Mouse (Mus musculus) skeletal muscle tissue, adult 2 months (tissue): ENCODE data around the gene Rps6ka2.
A peak's percentile ranks its signal among the peaks of the same experiment; 100 is the strongest.
"Not testable (repeated sequence)": the region's sequence is repeated elsewhere in the genome, so short reads cannot be mapped to it uniquely, and the experiment has no call there.

Experiments used
- DNase-seq: peaks from one replicate; pipeline ENCODE4 v3.0.0-alpha.2; 2012; ENCODE audit warnings: low read depth, low spot score

Rps6ka2 gene

DNA sequence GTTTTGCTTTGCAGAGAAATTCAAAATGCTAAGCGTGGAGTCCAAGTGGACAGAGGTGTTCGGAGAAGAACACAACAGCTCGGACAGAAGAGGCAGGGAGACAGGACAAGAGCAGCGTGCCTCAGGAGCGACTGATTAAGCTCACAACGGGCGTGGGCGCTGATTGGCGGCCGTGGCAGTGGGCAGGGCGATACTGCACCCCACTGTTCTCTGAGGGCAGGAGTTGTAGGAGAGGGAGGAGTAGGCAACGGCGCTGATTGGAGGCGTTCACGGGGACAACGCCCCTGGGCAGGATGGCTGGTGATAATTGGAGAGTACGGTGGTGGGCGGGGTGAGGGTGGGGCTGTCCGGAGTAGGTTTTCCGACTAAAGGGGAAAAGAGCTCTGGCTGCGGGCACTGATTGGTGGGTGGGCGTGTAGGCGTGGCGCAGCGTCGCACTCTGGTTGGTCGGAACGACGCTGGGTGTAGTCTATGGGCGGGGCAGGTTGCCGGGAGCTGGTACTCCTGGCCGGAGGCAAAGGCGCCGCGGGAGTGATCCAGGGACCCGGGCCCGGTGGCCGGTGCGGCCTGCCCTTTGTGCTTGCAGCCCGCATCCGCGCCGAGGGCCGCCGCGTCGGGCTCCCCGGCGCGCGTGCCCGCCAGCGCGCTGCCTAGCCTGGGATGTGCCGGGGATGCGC is at the start of gene Rps6ka2:
Rps6ka2 (plus strand) TSS at position 489 of the 677 bp plus-strand sequence.
- DNase-seq: peak; percentile 97

DNA sequence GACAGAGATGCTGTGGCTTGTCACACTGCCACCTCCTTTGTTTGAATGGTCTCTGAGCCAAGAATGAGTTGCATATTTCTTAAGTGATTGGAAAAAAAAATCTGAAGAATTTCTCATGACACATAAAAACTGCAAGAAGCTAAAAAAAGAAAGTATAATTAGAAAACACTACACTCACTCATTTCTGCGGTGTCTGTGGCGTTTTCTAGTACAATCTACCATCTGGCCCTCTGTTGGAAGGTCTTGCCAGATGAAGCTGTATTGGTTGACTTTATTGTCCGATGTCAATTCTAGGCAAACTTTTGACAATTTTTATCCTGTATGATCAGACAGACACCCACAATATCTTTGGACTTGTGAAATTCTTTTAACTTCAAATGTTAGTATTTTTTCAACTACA is 49.1 kb upstream of the Rps6ka2 start:
- DNase-seq: not testable (repeated sequence)

GRCm38 (mm10) chr17:7122554-7122953 is 47.4 kb upstream of the Rps6ka2 start:
- DNase-seq: not testable (repeated sequence)

- not testable (repeated sequence) for DNase-seq
These were observed 43.4 kb upstream of the Rps6ka2 start for GRCm38 (mm10) chr17:7126475-7126874.

- not testable (repeated sequence) for DNase-seq
These were observed 35.9 kb upstream of the Rps6ka2 start for GRCm38 (mm10) chr17:7134002-7134401.

- DNase-seq: not testable (repeated sequence)
These were observed 34.6 kb upstream of the Rps6ka2 start for GRCm38 (mm10) chr17:7135277-7135676.

- DNase-seq: peak; percentile 85
These were observed 31.6 kb upstream of the Rps6ka2 start for GRCm38 (mm10) chr17:7138186-7138925.

DNA sequence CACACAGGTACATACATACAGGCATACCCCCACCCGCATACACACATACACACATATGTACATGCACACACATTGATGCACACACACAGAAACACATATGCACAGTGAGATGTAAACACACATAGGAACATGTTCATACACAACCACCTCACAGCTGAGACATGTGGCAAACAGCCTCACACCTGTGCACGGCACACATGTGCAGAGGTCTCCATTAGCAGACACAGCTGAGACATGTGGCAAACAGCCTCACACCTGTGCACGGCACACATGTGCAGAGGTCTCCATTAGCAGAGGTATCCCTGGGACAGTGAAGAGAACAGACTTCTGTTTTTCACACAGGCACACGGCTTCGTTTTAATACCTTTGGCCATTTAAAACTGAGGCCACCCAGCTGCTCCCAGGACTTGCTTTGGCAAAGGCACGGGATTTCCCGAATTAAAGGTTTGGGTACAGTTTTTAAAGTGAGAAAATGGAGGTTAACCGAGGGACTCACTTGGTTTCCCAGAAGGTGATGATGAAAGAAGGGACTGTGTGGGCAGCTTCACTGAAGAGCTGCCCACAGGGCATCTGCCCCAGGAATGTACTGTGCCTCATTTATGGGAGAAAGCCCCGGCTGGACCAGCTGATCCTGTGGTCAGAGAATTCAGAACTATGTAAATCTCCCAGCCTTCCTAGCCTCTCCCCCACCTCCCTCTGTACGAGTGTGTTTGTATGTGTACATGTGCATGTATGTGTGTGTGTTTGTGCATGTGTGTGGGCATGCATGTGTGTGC is 29.3 kb upstream of the Rps6ka2 start:
- DNase-seq: no peak

GRCm38 (mm10) chr17:7142367-7142766 is 27.5 kb upstream of the Rps6ka2 start:
- peak; percentile 71 for DNase-seq

GRCm38 (mm10) chr17:7143885-7144518 is 25.9 kb upstream of the Rps6ka2 start:
- DNase-seq: no peak

DNA sequence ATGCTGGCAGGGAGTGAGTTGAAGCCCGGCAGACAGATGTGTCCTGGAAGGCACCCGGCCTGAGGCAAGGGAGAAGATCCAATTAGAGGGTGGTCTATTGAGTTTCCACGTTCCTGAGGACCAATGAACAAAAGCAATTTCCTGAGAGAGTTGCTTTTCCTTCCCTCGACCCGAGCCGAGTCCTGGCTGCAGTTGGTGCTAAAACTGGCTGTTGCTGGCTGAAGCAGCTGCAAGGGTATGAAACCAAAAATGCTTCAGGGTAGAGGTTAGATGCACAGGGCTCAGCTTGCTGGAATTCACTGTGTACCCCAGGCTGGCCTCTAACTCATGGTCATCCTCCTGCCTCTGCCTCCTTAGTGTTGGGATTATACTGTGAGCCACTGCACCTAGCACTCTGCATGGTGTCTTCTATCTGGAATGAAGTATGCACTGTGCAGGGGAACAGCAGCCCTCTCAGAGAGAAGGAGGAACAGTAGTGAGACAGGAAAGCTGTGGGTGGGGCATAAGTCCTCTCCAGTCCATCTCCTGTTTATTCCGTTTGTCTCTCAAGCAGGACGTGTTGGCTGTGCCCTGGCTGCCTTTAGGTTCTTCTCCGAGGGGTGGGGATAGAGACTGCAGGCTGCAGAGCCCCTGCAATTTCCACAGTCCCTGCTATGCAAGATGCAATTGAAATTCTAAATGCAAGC is 24.4 kb upstream of the Rps6ka2 start:
- DNase-seq: no peak

- DNase-seq: no peak
These were observed 23.4 kb upstream of the Rps6ka2 start for GRCm38 (mm10) chr17:7146479-7146878.

DNA sequence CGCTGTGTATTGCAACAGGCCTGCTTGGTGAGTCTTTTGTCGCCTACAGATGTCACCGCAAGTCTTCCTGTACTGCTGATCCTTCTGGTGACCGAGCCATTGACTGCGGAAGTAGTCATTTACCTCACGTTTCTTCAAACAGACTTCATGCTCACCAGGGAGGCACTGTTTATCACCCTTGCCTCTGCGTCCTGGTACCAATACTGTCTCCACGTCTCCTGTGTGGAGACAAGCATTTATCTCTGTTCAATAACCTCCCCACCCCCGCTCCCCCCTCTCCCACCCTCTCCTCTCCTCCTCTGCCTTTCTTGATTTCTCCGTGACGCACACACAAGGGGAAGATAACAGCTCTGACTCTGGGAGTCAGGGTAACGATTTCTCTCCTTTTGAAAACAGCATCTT is 22.0 kb upstream of the Rps6ka2 start:
- DNase-seq: no peak

DNA sequence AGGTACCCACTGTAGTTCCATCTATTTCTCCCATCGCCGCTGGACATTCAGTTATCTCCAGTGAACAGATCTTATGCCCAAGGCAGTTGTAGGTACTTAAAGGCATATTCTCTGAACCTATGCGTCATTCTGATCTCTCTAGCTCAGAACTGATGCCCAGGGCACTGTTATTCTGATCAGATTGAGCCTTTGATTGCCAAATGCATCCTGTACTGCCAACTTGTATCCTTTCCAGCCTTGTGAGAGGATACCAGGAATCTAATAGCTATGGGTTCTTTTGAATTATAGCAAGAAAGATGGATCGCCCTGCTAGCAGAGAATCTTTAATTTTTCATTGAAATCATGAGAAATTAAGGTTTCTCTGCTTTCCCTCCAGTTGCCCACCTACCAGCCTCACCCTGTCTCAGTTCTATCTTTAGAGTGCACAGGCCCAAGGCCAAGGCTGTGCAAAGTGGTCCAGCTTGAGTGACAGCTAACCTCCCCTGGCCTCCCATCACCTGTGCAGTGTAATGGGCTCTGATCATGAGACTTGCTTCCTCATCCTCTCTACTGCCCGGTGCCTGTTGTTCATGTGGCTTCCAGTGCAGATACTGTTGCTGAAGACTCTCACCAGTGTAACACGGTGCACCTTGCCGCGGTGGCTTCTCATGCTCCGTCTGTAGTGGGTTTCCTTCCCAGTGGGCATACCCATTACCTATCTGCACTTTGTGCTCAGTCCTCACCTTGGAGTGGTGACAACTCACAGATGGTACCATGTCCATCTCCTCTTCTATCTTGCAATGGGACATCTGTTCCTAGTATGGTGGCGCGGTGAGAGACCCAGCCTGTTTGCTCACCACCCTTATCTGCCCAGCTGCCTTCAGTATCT is 20.4 kb upstream of the Rps6ka2 start:
- DNase-seq: no peak

DNA sequence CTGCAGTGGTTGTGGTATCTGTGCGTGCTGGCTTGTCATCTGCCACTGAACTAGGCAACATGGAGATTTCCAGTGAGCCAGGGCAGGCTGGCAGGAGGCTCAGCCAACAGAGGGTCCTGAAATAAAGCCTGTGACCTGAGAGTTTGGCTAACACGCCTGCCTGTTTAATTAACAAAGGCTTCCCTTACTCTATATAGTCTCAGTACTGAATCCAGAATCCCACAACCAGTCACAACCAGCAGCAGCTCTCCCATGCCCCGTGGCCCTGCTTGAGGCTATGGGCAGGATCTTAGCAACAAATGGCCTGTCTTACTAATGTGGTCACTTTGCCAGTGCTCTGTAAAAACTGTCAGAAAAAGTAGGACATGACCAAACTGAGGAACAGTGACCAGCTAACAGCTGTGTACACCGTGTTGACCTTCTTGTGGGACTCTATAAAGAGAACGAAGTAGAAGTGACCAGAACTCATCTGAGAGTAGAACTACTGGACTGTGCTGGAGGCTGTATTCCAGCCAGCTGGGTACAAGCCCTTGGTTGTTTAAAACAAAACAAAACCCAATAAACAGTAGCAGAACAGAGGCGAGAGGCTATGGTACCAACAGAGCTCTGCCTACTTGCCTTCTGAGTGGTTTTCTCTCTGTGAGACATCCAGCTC is 18.3 kb upstream of the Rps6ka2 start:
- DNase-seq: no peak

DNA sequence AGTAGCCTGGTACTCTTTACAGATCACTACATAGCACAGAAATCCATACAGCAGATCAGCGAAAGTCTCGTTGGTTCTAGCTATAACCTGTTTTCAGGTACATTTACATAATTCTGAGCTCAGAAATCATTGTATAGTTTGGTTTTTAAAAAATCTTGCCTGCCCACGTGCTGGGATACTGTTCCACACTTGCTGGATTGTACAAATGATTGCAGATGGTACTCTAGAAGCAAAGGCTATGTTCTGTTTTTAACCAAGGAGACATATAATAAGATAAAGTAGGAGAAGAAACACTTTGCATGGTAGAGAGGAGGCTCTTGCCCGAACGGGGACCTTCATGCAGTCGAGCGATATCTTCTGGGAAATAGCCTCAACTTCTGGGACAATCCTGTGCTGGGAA is 17.3 kb upstream of the Rps6ka2 start:
- DNase-seq: no peak

DNA sequence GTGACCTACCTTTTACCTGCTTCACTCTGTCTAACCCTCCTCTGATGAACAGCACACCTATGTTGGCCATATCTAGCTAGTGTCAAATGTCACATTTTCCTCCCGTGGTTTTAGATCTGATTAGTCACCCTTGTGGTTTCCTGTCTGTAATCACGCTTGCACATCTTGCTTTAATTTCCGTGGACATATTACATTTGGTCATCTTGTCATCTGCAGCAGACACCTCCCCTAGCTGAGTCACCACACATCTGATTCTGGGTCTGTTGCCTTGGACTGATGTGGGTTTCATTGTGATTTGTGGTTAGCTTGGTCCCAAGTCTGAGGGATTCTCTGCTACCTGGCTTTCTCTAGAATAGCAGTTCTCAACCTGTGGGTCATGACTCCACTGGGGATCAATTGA is 6.0 kb upstream of the Rps6ka2 start:
- DNase-seq: no peak

DNA sequence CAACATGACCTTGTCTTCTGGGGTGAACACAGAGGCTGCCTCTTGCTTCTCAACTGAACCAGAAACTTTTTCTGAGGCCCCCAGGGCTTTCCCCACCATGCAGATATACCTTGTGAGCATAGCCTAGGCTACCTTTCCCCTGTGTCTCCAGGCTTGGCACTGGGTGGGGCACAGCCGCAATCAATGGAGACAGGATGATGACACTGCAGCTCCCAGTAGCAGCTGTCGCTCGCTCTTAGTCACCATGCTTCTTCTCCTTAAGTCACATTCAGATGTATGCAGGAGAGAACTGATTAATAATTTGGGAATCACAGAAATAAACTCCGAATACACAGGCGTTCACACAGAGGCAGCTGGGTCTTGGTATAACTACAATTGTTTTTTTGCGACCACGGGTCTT is 4.4 kb upstream of the Rps6ka2 start:
- no peak for DNase-seq

DNA sequence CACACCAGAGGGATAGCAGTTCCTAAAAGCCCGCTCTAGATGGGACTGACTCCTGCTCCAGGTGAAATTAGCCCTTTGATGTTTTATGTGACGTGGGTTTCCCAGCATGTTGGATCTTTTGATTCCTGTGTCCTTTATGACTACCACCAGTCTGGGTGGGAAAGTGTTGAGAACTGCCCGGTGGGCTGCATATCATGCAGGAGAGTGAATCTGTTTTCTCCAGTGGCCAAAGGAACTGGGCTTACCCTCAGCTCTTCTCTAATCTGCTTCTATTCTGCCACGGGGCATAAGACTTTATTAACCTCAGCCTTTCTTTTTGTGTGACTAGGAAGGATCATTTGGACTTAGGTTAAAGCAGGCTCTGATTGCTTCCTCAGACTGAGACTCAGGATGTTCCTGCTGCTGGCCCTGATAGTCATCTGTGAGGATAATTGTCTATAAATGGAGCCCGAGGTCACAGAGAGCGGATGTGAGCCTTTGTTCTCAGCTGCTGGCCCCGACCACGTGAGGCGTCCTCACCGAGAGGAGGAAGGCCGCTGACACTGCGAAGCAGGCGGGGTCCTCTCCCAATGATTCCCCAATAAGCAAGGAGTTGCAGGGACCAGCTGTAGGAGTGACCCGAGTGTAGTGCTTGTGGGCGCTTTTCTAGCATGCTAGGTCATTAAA is 821 bp upstream of the Rps6ka2 start:
- peak; percentile 44 for DNase-seq
